Mouse (Mus musculus) lung, adult 2 months (tissue): ENCODE data around the gene Zmynd11. TPM values are rescaled to one million over a fixed set of nuclear protein-coding genes. Genes with fewer than 3 reads are reported as not detected.

Experiments used
- DNase-seq: peaks from one replicate; pipeline ENCODE4 v3.0.0; 2022
- H3K4me1 ChIP-seq: fragments of 200-500 bp; 2 replicates; pipeline ENCODE4 v1.6.1; 2011; ENCODE audit warnings: low read length; ENCODE audit not compliant: control insufficient read depth, insufficient read depth
- H3K4me3 ChIP-seq: fragments of 200-500 bp; replicated peaks from 2 replicates; pipeline ENCODE3; 2011; ENCODE audit warnings: low read depth, mild to moderate bottlenecking, control low read depth, low read length; ENCODE audit errors: extremely low read depth
- CTCF ChIP-seq: fragments of 200-500 bp; IDR thresholded peaks from 2 replicates; pipeline ENCODE4 v1.5.1; 2011; ENCODE audit warnings: mild to moderate bottlenecking, low read length, control low read depth; ENCODE audit not compliant: insufficient read depth
- POLR2A ChIP-seq: fragments of 200-500 bp; IDR thresholded peaks from 2 replicates; pipeline ENCODE4 v1.6.1; 2011; ENCODE audit warnings: low read depth, mild to moderate bottlenecking, control low read depth, low read length, borderline replicate concordance; ENCODE audit errors: extremely low read depth
- WGBS: fragments of 180-500 bp; shearing (Covaris S2); methylation state at CpG from one replicate; pipeline ENCODE4 v1.1.7; 2018; 5-methylcytosine and 5-hydroxymethylcytosine counted together
- polyA plus RNA-seq: library from polyadenylated mRNA; depleted of rRNA; stranded (reverse); fragments of >200 nt; gene quantifications from 2 replicates; pipeline ENCODE4 v1.2.3, GENCODE M21; 2012

The Zmynd11 gene
- polyA plus RNA-seq, 1 experiment = 62.0 TPM

DNA sequence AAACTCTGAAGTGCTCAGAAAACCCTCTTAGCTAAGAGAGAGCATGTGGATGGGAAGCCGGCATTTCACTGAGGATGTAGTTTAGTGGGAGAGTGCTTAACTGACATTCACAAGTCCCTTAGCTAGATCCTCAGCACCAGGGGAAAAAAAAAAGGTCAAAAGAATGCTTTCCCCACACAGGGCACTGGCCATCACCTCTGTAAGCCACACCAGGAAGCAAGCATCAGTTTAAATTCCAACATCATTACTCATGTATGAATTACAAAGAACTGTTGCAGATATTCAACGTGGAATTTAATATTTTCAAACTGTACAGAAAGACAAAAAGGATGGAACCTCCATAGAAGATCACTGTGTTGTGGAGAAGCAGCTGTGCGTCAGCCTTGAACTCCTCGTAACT lies 69.7 kb downstream of the Zmynd11 start:
- Histone ChIP-seq H3K4me1 (no peaks in the 10 kb centered on the region), H3K4me3 (no peak overlapping the region)
- WGBS = 67% methylated on average over 4 of the region's 4 CpGs
- TF ChIP-seq POLR2A = no peak
- TF ChIP-seq CTCF = no peak
- DNase-seq = no peak

DNA sequence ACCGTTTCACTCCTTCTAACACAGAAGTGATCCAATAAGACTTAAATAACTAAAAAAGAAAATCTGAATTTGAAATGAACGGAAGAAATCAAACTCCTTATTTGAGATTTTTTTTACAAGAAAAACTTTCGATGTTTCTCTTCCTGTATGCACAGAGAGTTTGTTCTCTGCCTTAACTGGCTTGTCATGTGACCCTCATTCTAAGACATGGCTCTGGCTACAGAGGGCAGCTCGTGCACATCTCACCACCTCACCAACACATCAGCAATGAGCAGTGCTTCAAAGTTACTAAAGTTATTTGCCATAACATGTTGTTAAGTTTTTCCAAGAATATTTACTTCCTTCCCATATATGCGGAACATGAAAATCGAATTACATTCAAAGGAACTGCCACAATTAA lies 70.5 kb downstream of the Zmynd11 start:
- no peak for TF ChIP-seq POLR2A
- TF ChIP-seq CTCF = no peak
- 91% methylated on average over 6 of the region's 6 CpGs for WGBS
- H3K4me3 ChIP-seq = no peak overlapping the region
- no peaks in the 10 kb centered on the region for H3K4me1 ChIP-seq
- no peak for DNase-seq

DNA sequence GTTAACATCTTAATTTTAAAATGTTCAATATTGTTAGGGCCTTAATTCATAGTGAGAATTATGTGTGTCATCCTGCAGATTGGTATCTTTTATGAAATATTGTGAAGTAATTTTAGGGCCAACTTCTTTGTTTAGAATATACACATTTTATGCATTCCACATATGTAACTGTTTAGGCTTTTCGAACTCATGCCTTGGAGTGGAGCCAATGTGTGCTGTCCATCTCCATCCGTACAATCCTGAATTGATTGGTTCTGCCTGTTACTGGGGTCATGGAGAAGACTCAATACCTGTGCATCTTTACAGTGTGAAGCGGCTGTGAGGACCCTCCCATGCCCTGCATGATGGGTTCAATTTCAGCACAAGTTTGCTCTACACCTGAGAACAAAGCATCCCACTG lies 72.3 kb downstream of the Zmynd11 start:
- WGBS = 83% methylated on average over 3 of the region's 3 CpGs

DNA sequence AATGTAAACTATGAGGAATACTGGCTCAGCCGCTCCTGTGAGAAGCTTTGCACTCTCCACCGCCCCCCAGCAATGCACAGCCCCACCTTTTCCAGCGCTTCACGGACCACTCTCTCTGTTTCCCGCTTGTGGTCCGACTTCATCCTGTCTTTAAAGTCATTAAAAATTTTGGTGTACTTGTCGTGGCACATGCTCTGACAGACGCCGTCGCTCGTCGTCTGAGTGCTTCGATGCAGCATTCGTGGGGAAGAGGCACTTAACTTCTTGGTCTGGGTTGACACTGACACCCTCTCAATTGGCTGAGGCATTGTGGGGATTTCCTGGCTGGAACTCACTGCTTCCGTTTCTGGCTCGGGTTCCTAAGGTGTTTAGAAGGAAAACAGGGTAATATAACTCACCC lies 75.8 kb downstream of the Zmynd11 start:
- WGBS = 78% methylated on average over 16 of the region's 16 CpGs
- H3K4me3 ChIP-seq = no peak overlapping the region
- no peaks in the 10 kb centered on the region for H3K4me1 ChIP-seq
- TF ChIP-seq POLR2A (no peak), CTCF (no peak)
- DNase-seq = no peak

More for the DNA sequence above, 72.3 kb downstream of the Zmynd11 start:
- DNase-seq = no peak
- Histone ChIP-seq H3K4me3 (no peak overlapping the region), H3K4me1 (no peaks in the 10 kb centered on the region)
- TF ChIP-seq CTCF (no peak), POLR2A (no peak)

DNA sequence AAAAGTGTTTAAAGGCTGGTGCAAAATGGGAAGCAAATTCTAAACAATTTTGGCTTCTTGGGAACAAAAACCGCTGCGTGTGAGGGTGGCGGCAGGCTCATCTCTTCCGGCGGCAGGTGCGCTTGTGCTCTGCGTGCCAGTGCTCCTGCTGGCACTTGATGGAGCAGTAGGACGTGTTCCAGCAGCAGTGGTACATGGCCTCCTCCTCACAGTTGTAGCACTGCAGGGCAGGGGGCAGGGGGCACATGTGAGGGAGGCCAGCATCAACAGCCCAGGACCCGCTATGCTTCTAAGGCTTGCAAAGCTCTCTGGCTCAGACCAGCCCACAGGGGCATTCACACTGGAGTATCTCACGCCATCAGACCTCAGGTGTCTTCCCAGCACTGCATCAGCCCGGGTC lies 78.4 kb downstream of the Zmynd11 start:
- no peaks in the 10 kb centered on the region for H3K4me1 ChIP-seq
- WGBS = 89% methylated on average over 11 of the region's 11 CpGs
- H3K4me3 ChIP-seq = no peak overlapping the region
- no peak for DNase-seq
- TF ChIP-seq CTCF (no peak), POLR2A (no peak)

DNA sequence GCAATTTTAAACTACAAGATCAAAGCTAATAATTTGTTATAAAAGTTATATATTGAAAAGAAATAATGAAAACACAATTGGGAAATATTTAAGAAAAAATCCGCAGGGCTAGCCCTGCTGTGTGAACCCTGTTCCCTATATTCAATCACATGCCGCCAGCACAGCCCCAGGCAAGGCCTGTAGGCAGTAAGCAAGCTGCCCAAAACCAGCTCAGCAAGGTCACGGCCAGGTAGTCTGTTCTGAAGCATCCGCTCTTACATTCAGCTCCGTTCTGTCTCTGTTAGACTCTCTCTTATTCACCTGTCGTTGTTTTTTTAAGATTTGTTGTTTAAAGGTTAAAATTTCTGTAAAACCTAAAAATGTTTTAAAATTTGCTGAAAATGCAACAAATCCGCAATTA lies 78.9 kb downstream of the Zmynd11 start:
- 93% methylated on average over 7 of the region's 7 CpGs for WGBS
- no peak overlapping the region for H3K4me3 ChIP-seq
- DNase-seq = no peak
- no peak for TF ChIP-seq CTCF
- no peak for TF ChIP-seq POLR2A
- H3K4me1 ChIP-seq = no peaks in the 10 kb centered on the region

DNA sequence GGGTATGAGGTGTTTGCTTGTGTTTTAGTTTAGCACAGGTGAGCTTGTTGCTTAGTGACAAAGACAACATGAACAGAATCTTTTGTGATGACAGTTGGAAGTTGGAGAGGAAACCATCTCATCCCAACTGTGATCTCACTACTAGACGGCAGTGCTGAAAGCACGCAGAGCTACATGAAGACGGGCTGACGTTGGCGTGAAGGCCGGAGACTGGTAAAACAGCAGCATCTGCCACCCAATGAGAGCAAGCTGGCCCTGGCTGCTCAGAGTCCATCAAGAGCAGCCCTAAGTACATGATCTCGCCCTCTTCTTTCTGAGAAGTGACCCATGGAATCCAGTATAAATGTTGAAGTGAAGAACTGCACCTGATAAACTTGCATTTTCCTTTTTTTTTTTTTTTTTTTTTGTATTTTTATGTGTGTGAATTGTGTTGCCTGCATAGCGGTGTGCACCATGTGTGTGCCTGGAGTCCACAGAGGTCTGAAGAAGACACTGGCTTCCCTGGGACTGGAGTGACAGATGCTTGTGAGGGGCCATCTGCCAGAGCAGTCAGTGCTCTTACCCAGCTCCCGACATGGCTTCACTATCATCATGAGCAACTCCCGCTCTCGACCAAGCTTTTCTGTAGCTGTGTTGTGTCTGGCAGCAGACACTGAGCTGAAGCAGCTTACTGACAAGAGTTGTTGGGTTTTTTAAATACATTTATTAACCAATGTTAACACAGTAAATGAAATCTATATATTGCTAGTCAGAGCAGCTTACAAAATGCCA lies 80.8 kb downstream of the Zmynd11 start:
- 92% methylated on average over 11 of the region's 11 CpGs for WGBS
- no peak for TF ChIP-seq POLR2A
- TF ChIP-seq CTCF = no peak
- no peaks in the 10 kb centered on the region for H3K4me1 ChIP-seq
- DNase-seq = no peak
- H3K4me3 ChIP-seq = no peak overlapping the region

DNA sequence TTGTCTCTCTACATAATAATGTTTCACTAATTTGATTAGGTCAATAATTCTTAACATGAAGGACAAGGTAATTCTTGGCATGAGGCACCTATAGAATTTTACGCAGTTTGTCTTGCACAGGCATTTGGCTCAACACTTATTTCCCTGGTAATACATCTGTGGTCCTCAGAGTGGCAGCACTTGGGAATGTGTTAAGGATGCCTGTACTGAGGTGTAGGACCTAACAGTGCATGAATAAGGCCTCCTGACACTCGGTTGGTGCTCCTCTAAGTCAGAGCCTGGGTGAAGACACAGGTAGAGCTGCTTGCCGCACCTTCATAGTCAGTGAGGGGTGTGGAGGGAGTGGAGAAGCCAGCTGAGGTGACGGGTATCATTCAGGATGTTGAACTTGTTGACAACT lies 81.8 kb downstream of the Zmynd11 start:
- DNase-seq = no peak
- TF ChIP-seq POLR2A (no peak), CTCF (no peak)
- Histone ChIP-seq H3K4me3 (no peak overlapping the region), H3K4me1 (no peaks in the 10 kb centered on the region)
- WGBS = 91% methylated on average over 4 of the region's 4 CpGs

DNA sequence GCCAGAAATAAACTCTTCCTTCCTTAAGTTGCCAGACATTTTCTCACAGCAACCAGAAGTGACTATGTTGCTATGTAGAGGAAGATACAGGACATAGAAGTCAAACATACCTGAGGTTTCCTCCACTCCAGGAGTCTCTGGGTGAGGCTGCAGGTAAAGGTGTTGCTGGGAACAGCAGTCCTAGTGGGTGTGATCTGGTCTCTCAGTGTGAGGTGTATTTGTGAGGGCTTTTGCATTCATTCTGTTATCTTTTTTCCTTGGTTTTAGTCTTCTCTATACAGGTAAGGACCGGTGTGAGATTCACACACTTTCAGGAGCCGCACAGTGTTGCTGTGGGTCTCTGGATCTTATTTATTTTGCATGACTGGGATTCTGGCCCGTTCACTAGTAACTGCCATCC lies 83.6 kb downstream of the Zmynd11 start:
- no peak for DNase-seq
- TF ChIP-seq CTCF (no peak), POLR2A (no peak)
- no peak overlapping the region for H3K4me3 ChIP-seq
- H3K4me1 ChIP-seq = no peaks in the 10 kb centered on the region
- WGBS = 100% methylated on average over 3 of the region's 3 CpGs

DNA sequence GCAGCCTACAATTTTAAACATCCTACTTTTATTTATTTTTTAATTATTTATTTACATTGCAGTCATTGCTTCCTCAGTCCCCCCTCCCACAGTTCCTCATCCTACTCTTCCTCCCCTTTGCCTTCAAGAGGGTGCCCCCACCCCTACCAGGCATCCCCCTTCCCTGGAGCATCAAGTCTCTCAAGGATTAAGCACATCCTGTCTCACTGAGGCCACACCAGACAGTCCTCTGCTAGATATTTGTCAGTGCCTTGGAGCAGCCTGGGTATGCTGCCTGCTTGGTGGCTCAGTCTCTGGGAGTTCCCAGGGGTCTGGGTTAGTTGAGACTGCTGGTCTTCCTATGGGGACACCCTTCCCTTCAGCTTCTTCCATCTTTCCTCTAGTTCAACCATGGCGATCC lies 91.0 kb downstream of the Zmynd11 start:
- 100% methylated on average over 1 of the region's 1 CpGs for WGBS
- no peak for DNase-seq
- H3K4me3 ChIP-seq = no peak overlapping the region
- TF ChIP-seq POLR2A = no peak
- no peak for TF ChIP-seq CTCF
- no peaks in the 10 kb centered on the region for H3K4me1 ChIP-seq

DNA sequence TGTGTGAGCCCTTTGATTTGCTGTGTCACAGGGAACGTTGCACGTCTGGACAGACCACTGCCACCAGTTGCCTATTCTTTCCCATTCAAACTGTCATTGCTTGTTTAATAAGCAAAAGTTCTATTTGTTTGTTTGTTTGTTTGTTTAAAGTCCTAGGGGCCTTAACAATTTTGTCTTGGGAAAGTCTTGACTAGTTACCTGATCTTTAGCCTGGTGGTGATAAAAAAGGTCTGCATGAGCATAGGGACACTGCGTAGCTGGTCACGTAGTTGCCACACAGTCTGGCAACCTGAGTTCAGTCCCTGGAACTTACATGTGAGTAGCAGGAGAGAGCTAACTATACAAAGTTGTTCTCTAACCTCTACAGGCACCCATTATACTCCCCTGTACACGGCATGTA lies 95.9 kb downstream of the Zmynd11 start:
- no peak for DNase-seq
- 93% methylated on average over 5 of the region's 5 CpGs for WGBS
- H3K4me3 ChIP-seq = no peak overlapping the region
- no peaks in the 10 kb centered on the region for H3K4me1 ChIP-seq
- no peak for TF ChIP-seq POLR2A
- TF ChIP-seq CTCF = no peak
